ENCODE assay signal across 19 mouse cellular contexts in genomic region chr4:102297558-102297957, GRCm38 (mm10).
A peak's percentile ranks its signal among the peaks of the same experiment; 100 is the strongest.
DNase-seq lines count a peak whose midpoint lies in the region; ATAC-seq and TF ChIP-seq lines count a peak whose summit lies in the region.
"Had no signal": no experiment of that assay in that cellular context is flagged by ENCODE, and none has a peak within 500 bp of the region (broad histone marks: within the 10 kb centered on the region; RNA-seq: fewer than 3 reads in every experiment).

No protein-coding gene starts in this region.

- no peak overlapping the region for H3K4me2 ChIP-seq in embryonic facial prominence, embryonic 11.5 days (ENCODE audit: low read depth, low read length)
- H3K4me2 ChIP-seq in limb, embryonic 13.5 days (replicated peaks) = no peak overlapping the region
- H3K4me2 ChIP-seq in limb, embryonic 14.5 days (replicated peaks; ENCODE audit: low read depth, low read length, severe bottlenecking) = no peak overlapping the region
- no peak overlapping the region for H3K4me2 ChIP-seq in hindbrain, embryonic 13.5 days
- no peak overlapping the region for H3K4me2 ChIP-seq in midbrain, embryonic 11.5 days
- H3K4me2 ChIP-seq: embryonic facial prominence, embryonic 15.5 days; forebrain, embryonic 15.5 days; heart, embryonic 12.5 days; hindbrain, embryonic 15.5 days had no signal

- no peaks in the 10 kb centered on the region for H3K4me1 ChIP-seq in embryonic facial prominence, embryonic 11.5 days (ENCODE audit: control insufficient read depth, insufficient read depth, low read length)
- H3K4me1 ChIP-seq in embryonic facial prominence, embryonic 10.5 days = peaks cover 3% of the 10 kb centered on the region; the same call in 1 of the 2 replicates
- no peaks in the 10 kb centered on the region; the same call in 1 of the 2 replicates for H3K4me1 ChIP-seq in limb, embryonic 13.5 days
- H3K4me1 ChIP-seq in limb, embryonic 10.5 days = no peaks in the 10 kb centered on the region
- H3K4me1 ChIP-seq in limb, embryonic 14.5 days (ENCODE audit: control insufficient read depth, insufficient read depth, low read length) = no peaks in the 10 kb centered on the region
- H3K4me1 ChIP-seq in hindbrain, embryonic 13.5 days (replicated peaks) = no peaks in the 10 kb centered on the region
- no peaks in the 10 kb centered on the region for H3K4me1 ChIP-seq in midbrain, embryonic 11.5 days (ENCODE audit: control insufficient read depth, insufficient read depth, low read length)
- H3K4me1 ChIP-seq: embryonic facial prominence, embryonic 15.5 days; forebrain, embryonic 15.5 days; heart, embryonic 12.5 days; hindbrain, embryonic 10.5 days; hindbrain, embryonic 15.5 days had no signal

- H3K27me3 ChIP-seq in embryonic facial prominence, embryonic 11.5 days (ENCODE audit: control insufficient read depth, insufficient read depth, low read length) = no peaks in the 10 kb centered on the region
- no peaks in the 10 kb centered on the region for H3K27me3 ChIP-seq in embryonic facial prominence, embryonic 10.5 days (replicated peaks; ENCODE audit: low read depth, poor library complexity, severe bottlenecking)
- no peaks in the 10 kb centered on the region for H3K27me3 ChIP-seq in limb, embryonic 13.5 days
- no peaks in the 10 kb centered on the region for H3K27me3 ChIP-seq in limb, embryonic 10.5 days (ENCODE audit: low read depth, poor library complexity, severe bottlenecking)
- H3K27me3 ChIP-seq in limb, embryonic 14.5 days (ENCODE audit: control insufficient read depth, insufficient read depth, low read length) = no peaks in the 10 kb centered on the region
- no peaks in the 10 kb centered on the region for H3K27me3 ChIP-seq in hindbrain, embryonic 13.5 days
- no peaks in the 10 kb centered on the region for H3K27me3 ChIP-seq in midbrain, embryonic 11.5 days (ENCODE audit: control insufficient read depth, insufficient read depth, low read length)
- H3K27me3 ChIP-seq: embryonic facial prominence, embryonic 15.5 days; forebrain, embryonic 15.5 days; heart, embryonic 12.5 days; hindbrain, embryonic 15.5 days; Patski had no signal

- no peak overlapping the region for H3K27ac ChIP-seq in embryonic facial prominence, embryonic 11.5 days (replicated peaks; ENCODE audit: low read depth, low read length)
- no peak overlapping the region for H3K27ac ChIP-seq in embryonic facial prominence, embryonic 10.5 days (replicated peaks)
- peak overlapping the region; percentile 44; the same call in 1 of the 2 replicates for H3K27ac ChIP-seq in limb, embryonic 13.5 days
- H3K27ac ChIP-seq in limb, embryonic 10.5 days = no peak overlapping the region
- H3K27ac ChIP-seq in limb, embryonic 14.5 days (replicated peaks; ENCODE audit: low read depth, low read length) = 0 out of 2 replicates have a peak overlapping the region, but pooled peaks have one; percentile 29
- H3K27ac ChIP-seq in hindbrain, embryonic 13.5 days = no peak overlapping the region
- H3K27ac ChIP-seq in midbrain, embryonic 11.5 days (ENCODE audit: low read depth, low read length) = no peak overlapping the region
- H3K27ac ChIP-seq: embryonic facial prominence, embryonic 15.5 days; forebrain, embryonic 15.5 days; heart, adult 2 months; hindbrain, embryonic 10.5 days; hindbrain, embryonic 15.5 days had no signal

- TF ChIP-seq POLR2A in limb, embryonic 14.5 days (IDR thresholded peaks at IDR 0.05; ENCODE audit: borderline replicate concordance, extremely low read depth, insufficient read depth, insufficient read length) = no peak

- H3K36me3 ChIP-seq in embryonic facial prominence, embryonic 11.5 days (replicated peaks; ENCODE audit: control insufficient read depth, insufficient read depth, low read depth, low read length) = no peaks in the 10 kb centered on the region
- H3K36me3 ChIP-seq in embryonic facial prominence, embryonic 10.5 days (replicated peaks) = no peaks in the 10 kb centered on the region
- no peaks in the 10 kb centered on the region for H3K36me3 ChIP-seq in limb, embryonic 13.5 days
- no peaks in the 10 kb centered on the region for H3K36me3 ChIP-seq in limb, embryonic 10.5 days
- H3K36me3 ChIP-seq in limb, embryonic 14.5 days (ENCODE audit: control insufficient read depth, insufficient read depth, low read length) = no peaks in the 10 kb centered on the region
- H3K36me3 ChIP-seq in hindbrain, embryonic 13.5 days = no peaks in the 10 kb centered on the region
- H3K36me3 ChIP-seq in midbrain, embryonic 11.5 days (ENCODE audit: control insufficient read depth, insufficient read depth, low read length) = no peaks in the 10 kb centered on the region
- H3K36me3 ChIP-seq: embryonic facial prominence, embryonic 15.5 days; forebrain, embryonic 15.5 days; heart, embryonic 12.5 days; hindbrain, embryonic 10.5 days; hindbrain, embryonic 15.5 days had no signal

- no peak for ATAC-seq in embryonic facial prominence, embryonic 11.5 days (replicated peaks; ENCODE audit: insufficient number of reproducible peaks, low FRiP score, low TSS enrichment, low read depth)
- no peak for ATAC-seq in limb, embryonic 13.5 days (ENCODE audit: low FRiP score, low read depth)
- ATAC-seq in limb, embryonic 14.5 days (ENCODE audit: low FRiP score, low read depth) = no peak
- ATAC-seq in hindbrain, embryonic 13.5 days (ENCODE audit: low FRiP score) = no peak
- no peak for ATAC-seq in midbrain, embryonic 11.5 days (ENCODE audit: low FRiP score)
- ATAC-seq: activated CD4-positive, CD25-positive, alpha-beta regulatory T cell, adult 4 months; forebrain, embryonic 15.5 days; Patski had no signal

- no peak overlapping the region for H3K9ac ChIP-seq in embryonic facial prominence, embryonic 11.5 days (replicated peaks; ENCODE audit: low read length)
- no peak overlapping the region for H3K9ac ChIP-seq in limb, embryonic 13.5 days
- H3K9ac ChIP-seq in limb, embryonic 14.5 days (ENCODE audit: low read depth, low read length, severe bottlenecking) = no peak overlapping the region
- H3K9ac ChIP-seq in hindbrain, embryonic 13.5 days = no peak overlapping the region
- no peak overlapping the region for H3K9ac ChIP-seq in midbrain, embryonic 11.5 days (ENCODE audit: low read length)
- H3K9ac ChIP-seq: embryonic facial prominence, embryonic 15.5 days; forebrain, embryonic 15.5 days; heart, embryonic 12.5 days; hindbrain, embryonic 15.5 days had no signal

- DNase-seq in embryonic facial prominence, embryonic 11.5 days (ENCODE audit: low spot score) = peak; percentile 12
- DNase-seq in embryonic facial prominence, embryonic 10.5 days (ENCODE audit: low spot score) = no peak
- no peak for DNase-seq in limb, embryonic 10.5 days (ENCODE audit: low spot score)
- DNase-seq in limb, embryonic 14.5 days (ENCODE audit: low spot score) = peak; percentile 9
- no peak for DNase-seq in midbrain, embryonic 11.5 days (ENCODE audit: low spot score, missing footprints)
- DNase-seq: adrenal gland, postnatal 14 days; cerebellum, postnatal 10 days; gastrocnemius, postnatal 14 days; heart, adult 2 months had no signal

- no peak overlapping the region for H3K4me3 ChIP-seq in embryonic facial prominence, embryonic 11.5 days (ENCODE audit: low read depth, low read length)
- H3K4me3 ChIP-seq in embryonic facial prominence, embryonic 10.5 days = no peak overlapping the region
- no peak overlapping the region for H3K4me3 ChIP-seq in limb, embryonic 13.5 days
- H3K4me3 ChIP-seq in limb, embryonic 10.5 days = no peak overlapping the region
- H3K4me3 ChIP-seq in limb, embryonic 14.5 days (replicated peaks; ENCODE audit: low read length) = no peak overlapping the region
- no peak overlapping the region for H3K4me3 ChIP-seq in hindbrain, embryonic 13.5 days
- H3K4me3 ChIP-seq in midbrain, embryonic 11.5 days (ENCODE audit: low read depth, low read length) = no peak overlapping the region
- H3K4me3 ChIP-seq: embryonic facial prominence, embryonic 15.5 days; erythroblast, embryonic 14.5 days; forebrain, embryonic 15.5 days; heart, adult 2 months; heart, embryonic 12.5 days; hindbrain, embryonic 10.5 days; hindbrain, embryonic 15.5 days had no signal

- H3K9me3 ChIP-seq in embryonic facial prominence, embryonic 11.5 days (replicated peaks; ENCODE audit: control insufficient read depth, low read length) = no peaks in the 10 kb centered on the region
- no peaks in the 10 kb centered on the region for H3K9me3 ChIP-seq in embryonic facial prominence, embryonic 10.5 days
- H3K9me3 ChIP-seq in limb, embryonic 13.5 days = no peaks in the 10 kb centered on the region
- no peaks in the 10 kb centered on the region for H3K9me3 ChIP-seq in limb, embryonic 10.5 days (replicated peaks)
- no peaks in the 10 kb centered on the region for H3K9me3 ChIP-seq in limb, embryonic 14.5 days (ENCODE audit: control insufficient read depth, low read length)
- H3K9me3 ChIP-seq in hindbrain, embryonic 13.5 days = no peaks in the 10 kb centered on the region
- no peaks in the 10 kb centered on the region for H3K9me3 ChIP-seq in midbrain, embryonic 11.5 days (ENCODE audit: control insufficient read depth, low read length)
- H3K9me3 ChIP-seq: embryonic facial prominence, embryonic 15.5 days; forebrain, embryonic 15.5 days; heart, embryonic 12.5 days; hindbrain, embryonic 10.5 days; hindbrain, embryonic 15.5 days had no signal

Comparison
In these comparisons a context has a peak if more than half of its experiments do, and no peak if none do; other contexts are left out.
1. DNase-seq: peak in embryonic facial prominence, embryonic 11.5 days (single experiment) and limb, embryonic 14.5 days (single experiment); none in embryonic facial prominence, embryonic 10.5 days (single experiment), limb, embryonic 10.5 days (single experiment) and midbrain, embryonic 11.5 days (single experiment).
2. H3K27ac ChIP-seq: peak in limb, embryonic 13.5 days (single experiment) and limb, embryonic 14.5 days (single experiment); none in embryonic facial prominence, embryonic 11.5 days (single experiment), embryonic facial prominence, embryonic 10.5 days (single experiment), limb, embryonic 10.5 days (single experiment), hindbrain, embryonic 13.5 days (single experiment) and midbrain, embryonic 11.5 days (single experiment).